Mouse (Mus musculus): ENCODE measurements around the gene Lst1. TPM values are rescaled to one million over a fixed set of nuclear protein-coding genes. Genes with fewer than 3 reads are reported as not detected.

Lst1 gene
- polyA plus RNA-seq, 1 experiment from 2014 or later = 27.5 TPM

DNA sequence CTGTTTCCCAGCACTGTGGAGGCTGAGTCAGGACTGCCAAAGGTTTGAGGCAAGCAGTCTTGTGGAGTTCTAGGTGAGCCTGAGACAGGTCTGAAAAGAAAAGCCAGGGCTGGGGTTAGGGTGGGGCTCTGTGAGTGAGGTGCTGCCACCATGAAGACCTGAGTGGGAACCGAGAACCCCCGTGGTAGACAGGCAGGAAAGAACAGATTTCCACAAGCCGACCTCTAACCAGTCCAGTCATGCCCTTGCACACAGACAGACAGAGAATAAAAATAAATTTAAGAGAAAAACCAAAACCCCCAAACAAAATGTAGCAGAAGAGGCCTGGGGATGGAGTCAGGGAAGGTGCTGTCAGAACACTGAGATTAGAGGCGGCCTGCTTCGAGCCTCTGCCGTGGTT lies 12.9 kb downstream of the Lst1 start:
- no peak overlapping the region for H3K4me3 ChIP-seq
- H3K36me3 ChIP-seq = no peaks in the 10 kb centered on the region
- H3K27ac ChIP-seq = no peak overlapping the region
- H3K27me3 ChIP-seq = no peaks in the 10 kb centered on the region
- WGBS = 77% methylated on average over 6 of the region's 6 CpGs
- ATAC-seq (ENCODE audit: insufficient number of reproducible peaks, low FRiP score, low TSS enrichment, low read depth) = no peak
- H3K4me2 ChIP-seq = no peak overlapping the region
- H3K4me1 ChIP-seq = 0 out of 2 replicates have a peak, but pooled peaks cover 11% of the 10 kb centered on the region
- no peak overlapping the region for H3K9ac ChIP-seq
- H3K9me3 ChIP-seq = no peaks in the 10 kb centered on the region

DNA sequence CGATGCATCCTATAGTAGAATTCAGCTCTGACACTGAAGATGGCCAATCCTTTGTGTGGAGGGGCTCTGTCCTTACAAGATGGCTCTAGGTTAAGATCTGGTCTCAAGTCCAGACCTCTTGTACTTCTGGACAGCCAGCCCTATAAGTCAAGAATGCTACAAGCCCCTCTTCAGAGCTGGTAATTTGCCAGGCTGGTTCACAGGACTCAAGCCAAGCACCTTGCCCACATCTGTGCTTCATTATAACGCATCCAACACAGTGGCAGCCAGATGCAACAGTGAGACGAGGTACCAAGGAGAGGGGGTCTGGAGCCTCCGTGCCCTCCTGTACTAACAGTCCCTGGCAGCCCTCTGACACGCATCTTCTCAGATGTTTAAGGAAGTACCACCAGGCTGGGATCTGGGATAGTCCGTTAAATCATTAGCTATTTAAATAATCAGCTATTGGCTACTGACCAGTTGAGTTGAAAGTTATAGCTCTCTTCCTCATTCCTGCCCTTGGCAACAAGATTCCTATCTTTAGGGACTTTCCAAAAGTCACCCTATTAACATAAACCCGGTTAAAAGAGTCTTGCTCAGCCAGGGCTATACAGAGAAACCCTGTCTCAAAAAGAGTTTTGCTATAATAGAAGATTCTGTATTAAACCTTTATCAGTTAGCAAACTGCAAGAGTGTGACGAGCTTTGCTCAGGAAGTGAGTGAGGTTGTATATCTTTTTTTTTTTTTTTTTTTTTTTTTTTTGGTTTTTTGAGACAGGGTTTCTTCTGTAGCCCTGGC lies 13.8 kb downstream of the Lst1 start:
- Histone ChIP-seq H3K4me2 (no peak overlapping the region), H3K27ac (peak overlapping the region; percentile 18; the same call in 1 of the 2 replicates), H3K9ac (no peak overlapping the region), H3K27me3 (no peaks in the 10 kb centered on the region), H3K36me3 (no peaks in the 10 kb centered on the region), H3K4me1 (0 out of 2 replicates have a peak, but pooled peaks cover 11% of the 10 kb centered on the region), H3K4me3 (no peak overlapping the region), H3K9me3 (no peaks in the 10 kb centered on the region)
- 30% methylated on average over 8 of the region's 8 CpGs for WGBS
- ATAC-seq (ENCODE audit: insufficient number of reproducible peaks, low FRiP score, low TSS enrichment, low read depth) = no peak

DNA sequence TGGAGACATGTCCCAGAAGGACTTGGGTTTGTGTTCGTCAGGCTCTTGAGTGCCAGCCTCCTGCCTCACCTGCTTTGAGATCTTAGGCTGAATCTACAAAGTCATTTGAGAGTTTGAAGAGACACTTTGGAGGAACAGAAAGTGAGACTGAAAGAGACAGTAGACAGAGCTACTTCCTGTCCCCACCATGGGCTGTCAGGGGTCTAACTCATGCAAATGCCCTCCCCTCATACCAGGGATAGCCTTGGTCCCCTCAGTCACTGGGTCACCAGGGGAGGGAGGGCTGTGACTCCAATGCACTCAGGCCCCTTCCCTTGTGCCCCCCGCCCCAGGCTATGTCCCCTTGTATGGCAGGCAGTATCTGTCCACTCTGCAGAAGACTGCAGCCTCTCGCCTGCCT lies 14.9 kb downstream of the Lst1 start:
- no peaks in the 10 kb centered on the region for H3K9me3 ChIP-seq
- no peak overlapping the region for H3K4me3 ChIP-seq
- 0 out of 2 replicates have a peak, but pooled peaks cover 11% of the 10 kb centered on the region for H3K4me1 ChIP-seq
- H3K36me3 ChIP-seq = no peaks in the 10 kb centered on the region
- H3K9ac ChIP-seq = no peak overlapping the region
- H3K27me3 ChIP-seq = no peaks in the 10 kb centered on the region
- H3K4me2 ChIP-seq = no peak overlapping the region
- WGBS = 61% methylated on average over 3 of the region's 3 CpGs
- peak overlapping the region; percentile 18; the same call in 1 of the 2 replicates for H3K27ac ChIP-seq
- no peak for ATAC-seq (ENCODE audit: insufficient number of reproducible peaks, low FRiP score, low TSS enrichment, low read depth)

DNA sequence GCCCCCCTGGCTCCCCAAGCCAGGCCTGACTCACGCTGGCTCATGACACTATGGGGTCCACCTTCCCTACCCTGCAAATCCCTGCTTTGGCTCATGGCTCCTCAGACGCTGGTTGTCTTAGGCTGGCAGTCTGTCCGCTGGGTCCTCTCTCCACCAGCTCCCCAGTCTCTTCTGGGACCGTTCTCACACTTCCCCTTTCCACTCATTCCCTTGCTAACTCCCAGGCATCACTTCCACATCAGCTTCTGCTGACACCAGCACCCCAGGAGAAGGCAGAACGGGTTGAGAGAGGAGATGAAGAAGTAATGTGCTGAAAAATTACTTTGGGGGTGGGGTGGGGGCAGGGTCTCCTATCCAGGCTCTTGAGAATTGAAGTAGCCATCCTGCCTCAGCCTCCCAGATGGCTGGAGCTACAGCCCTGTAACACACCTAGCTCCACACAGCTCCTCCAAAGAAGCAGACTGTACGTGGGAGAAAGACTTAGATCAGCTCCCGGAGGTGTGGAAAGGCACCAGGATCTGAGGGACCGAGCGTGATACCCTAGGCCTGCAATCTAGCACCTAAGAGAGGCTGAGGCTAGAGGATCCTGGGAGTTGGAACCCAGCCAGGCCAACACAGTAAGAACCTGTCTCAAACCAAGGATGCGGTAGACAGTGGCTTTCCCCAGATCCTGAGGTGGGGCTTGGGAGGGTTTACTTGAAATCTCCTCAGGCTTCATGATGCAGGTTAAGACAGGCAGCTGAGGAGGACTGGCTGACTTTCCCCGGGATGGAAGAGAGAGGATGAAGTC lies 15.6 kb downstream of the Lst1 start:
- ATAC-seq (ENCODE audit: insufficient number of reproducible peaks, low FRiP score, low TSS enrichment, low read depth) = no peak
- Histone ChIP-seq H3K9me3 (no peaks in the 10 kb centered on the region), H3K4me3 (no peak overlapping the region), H3K27ac (peak overlapping the region; percentile 33; the same call in 1 of the 2 replicates), H3K4me1 (0 out of 2 replicates have a peak, but pooled peaks cover 11% of the 10 kb centered on the region), H3K9ac (no peak overlapping the region), H3K27me3 (no peaks in the 10 kb centered on the region), H3K36me3 (no peaks in the 10 kb centered on the region), H3K4me2 (no peak overlapping the region)
- 61% methylated on average over 11 of the region's 11 CpGs for WGBS

DNA sequence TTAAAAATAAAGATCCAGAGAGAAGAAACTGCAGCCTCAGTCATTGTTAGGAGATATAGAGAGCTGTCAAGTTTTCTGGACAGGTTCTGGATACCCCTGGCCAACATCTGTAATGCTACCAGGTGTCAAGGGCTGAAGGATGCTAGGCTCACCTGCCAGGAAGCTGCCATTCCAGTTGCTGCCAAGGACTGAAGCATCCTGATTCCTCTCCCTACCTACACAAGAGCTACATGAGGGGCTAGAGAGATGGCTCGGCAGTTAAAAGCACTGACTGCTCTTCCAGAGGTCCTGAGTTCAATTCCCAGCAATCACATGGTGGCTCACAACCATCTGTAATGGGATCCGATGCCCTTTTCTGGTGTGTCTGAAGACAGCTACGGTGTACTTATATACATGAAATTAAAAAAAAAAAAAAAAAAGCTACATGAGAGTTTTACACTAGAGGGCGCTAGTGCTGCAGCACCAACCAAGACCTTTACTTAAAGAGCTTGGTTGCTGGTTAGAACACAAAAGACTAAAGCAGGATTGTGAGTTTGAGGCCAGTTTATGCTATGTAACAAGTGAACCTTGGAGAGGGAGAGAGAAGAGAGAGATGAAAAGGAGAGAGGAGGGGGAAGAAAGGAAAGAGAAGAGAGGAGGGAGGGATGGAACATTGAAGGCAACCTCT lies 19.6 kb downstream of the Lst1 start:
- peaks cover 12% of the 10 kb centered on the region; the same call in 1 of the 2 replicates for H3K4me1 ChIP-seq
- H3K36me3 ChIP-seq = no peaks in the 10 kb centered on the region
- ATAC-seq (ENCODE audit: insufficient number of reproducible peaks, low FRiP score, low TSS enrichment, low read depth) = no peak
- no peaks in the 10 kb centered on the region for H3K27me3 ChIP-seq
- H3K9ac ChIP-seq = no peak overlapping the region
- 18% methylated on average over 4 of the region's 4 CpGs for WGBS
- no peak overlapping the region for H3K27ac ChIP-seq
- no peak overlapping the region for H3K4me3 ChIP-seq
- H3K9me3 ChIP-seq = no peaks in the 10 kb centered on the region
- no peak overlapping the region for H3K4me2 ChIP-seq

DNA sequence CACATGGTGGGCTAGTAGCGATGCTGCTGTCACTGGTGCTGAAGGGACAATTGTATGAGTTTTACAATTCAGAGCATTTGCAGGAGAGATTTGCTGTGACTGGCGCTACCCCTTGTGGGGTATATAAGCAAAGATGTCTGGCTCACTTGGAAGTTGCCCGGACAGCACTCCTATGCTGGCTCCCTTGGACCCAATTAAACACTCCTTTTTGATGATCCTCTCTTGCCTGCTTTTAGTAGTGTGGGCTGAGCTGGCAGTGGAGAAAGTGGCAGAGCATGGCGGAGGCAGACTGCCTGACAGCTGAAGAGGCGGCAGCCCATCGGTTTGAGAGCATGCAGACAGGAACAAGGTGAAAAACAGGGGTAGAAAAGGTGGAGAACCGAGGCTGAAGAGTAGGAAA lies 20.4 kb downstream of the Lst1 start:
- no peaks in the 10 kb centered on the region for H3K9me3 ChIP-seq
- no peaks in the 10 kb centered on the region for H3K36me3 ChIP-seq
- H3K4me3 ChIP-seq = no peak overlapping the region
- H3K4me1 ChIP-seq = peaks cover 15% of the 10 kb centered on the region
- no peaks in the 10 kb centered on the region for H3K27me3 ChIP-seq
- no peak overlapping the region for H3K9ac ChIP-seq
- ATAC-seq (ENCODE audit: insufficient number of reproducible peaks, low FRiP score, low TSS enrichment, low read depth) = no peak
- H3K27ac ChIP-seq = no peak overlapping the region
- H3K4me2 ChIP-seq = no peak overlapping the region
- 86% methylated on average over 7 of the region's 7 CpGs for WGBS

- H3K4me2 ChIP-seq = no peak overlapping the region
- H3K4me3 ChIP-seq = no peak overlapping the region
- H3K9ac ChIP-seq = no peak overlapping the region
- H3K36me3 ChIP-seq = peaks cover 10% of the 10 kb centered on the region
- no peaks in the 10 kb centered on the region for H3K27me3 ChIP-seq
- H3K9me3 ChIP-seq = no peaks in the 10 kb centered on the region
- H3K27ac ChIP-seq = peak overlapping the region; percentile 99; the same call in 1 of the 2 replicates
- 69% methylated on average over 8 of the region's 8 CpGs for WGBS
- no peak for ATAC-seq (ENCODE audit: insufficient number of reproducible peaks, low FRiP score, low TSS enrichment, low read depth)
- H3K4me1 ChIP-seq = peaks cover 28% of the 10 kb centered on the region
Measured at GRCm38 (mm10) chr17:35166352-35167035, 21.7 kb downstream of the Lst1 start.

GRCm38 (mm10) chr17:35165451-35166155 lies 22.6 kb downstream of the Lst1 start:
- peak overlapping the region; percentile 99 for H3K27ac ChIP-seq
- no peaks in the 10 kb centered on the region for H3K27me3 ChIP-seq
- no peak for ATAC-seq (ENCODE audit: insufficient number of reproducible peaks, low FRiP score, low TSS enrichment, low read depth)
- H3K9me3 ChIP-seq = no peaks in the 10 kb centered on the region
- peak overlapping the region; percentile 100 for H3K4me3 ChIP-seq
- WGBS = 19% methylated on average over 12 of the region's 12 CpGs
- H3K4me1 ChIP-seq = peaks cover 35% of the 10 kb centered on the region
- H3K9ac ChIP-seq = peak overlapping the region; percentile 39; the same call in 1 of the 2 replicates
- H3K36me3 ChIP-seq = peaks cover 18% of the 10 kb centered on the region
- peak overlapping the region; percentile 48 for H3K4me2 ChIP-seq

- no peaks in the 10 kb centered on the region for H3K9me3 ChIP-seq
- no peaks in the 10 kb centered on the region for H3K27me3 ChIP-seq
- peak; percentile 97 for ATAC-seq (ENCODE audit: insufficient number of reproducible peaks, low FRiP score, low TSS enrichment, low read depth)
- H3K9ac ChIP-seq = peak within 1 kb of the TSS; percentile 100
- peaks cover 26% of the 10 kb centered on the region for H3K36me3 ChIP-seq
- H3K4me1 ChIP-seq = peaks cover 35% of the 10 kb centered on the region
- peak within 1 kb of the TSS; percentile 74 for H3K4me2 ChIP-seq
- H3K4me3 ChIP-seq = peak within 1 kb of the TSS; percentile 100
- peak within 1 kb of the TSS; percentile 99 for H3K27ac ChIP-seq
- WGBS = under 1% methylated on average over 67 of the region's 89 CpGs
Measured at GRCm38 (mm10) chr17:35164568-35165450, 23.4 kb downstream of the Lst1 start, which contains the start of gene Prrc2a. Gene Prrc2a, minus strand, starts transcription at chr17:35164897.

GRCm38 (mm10) chr17:35164218-35164567 lies 24.0 kb downstream of the Lst1 start:
- no peak for ATAC-seq (ENCODE audit: insufficient number of reproducible peaks, low FRiP score, low TSS enrichment, low read depth)
- 0% methylated on average over 25 of the region's 28 CpGs for WGBS

More at GRCm38 (mm10) chr17:35164218-35164567, 24.0 kb downstream of the Lst1 start:
- H3K27me3 ChIP-seq = no peaks in the 10 kb centered on the region
- H3K9ac ChIP-seq = peak overlapping the region; percentile 100
- no peaks in the 10 kb centered on the region for H3K9me3 ChIP-seq
- peak overlapping the region; percentile 74 for H3K4me2 ChIP-seq
- peaks cover 33% of the 10 kb centered on the region for H3K36me3 ChIP-seq
- H3K4me3 ChIP-seq = peak overlapping the region; percentile 100
- H3K27ac ChIP-seq = peak overlapping the region; percentile 96
- peaks cover 35% of the 10 kb centered on the region for H3K4me1 ChIP-seq
